Mouse (Mus musculus) liver, adult (tissue): Measurements from ENCODE around the gene Orc5.

Source experiments
- GATA4 ChIP-seq: IDR thresholded peaks from 2 replicates; pipeline ENCODE4 v1.6.1; 2014; ENCODE audit warnings: mild to moderate bottlenecking, low read length; ENCODE audit not compliant: insufficient replicate concordance

The Orc5 gene

DNA sequence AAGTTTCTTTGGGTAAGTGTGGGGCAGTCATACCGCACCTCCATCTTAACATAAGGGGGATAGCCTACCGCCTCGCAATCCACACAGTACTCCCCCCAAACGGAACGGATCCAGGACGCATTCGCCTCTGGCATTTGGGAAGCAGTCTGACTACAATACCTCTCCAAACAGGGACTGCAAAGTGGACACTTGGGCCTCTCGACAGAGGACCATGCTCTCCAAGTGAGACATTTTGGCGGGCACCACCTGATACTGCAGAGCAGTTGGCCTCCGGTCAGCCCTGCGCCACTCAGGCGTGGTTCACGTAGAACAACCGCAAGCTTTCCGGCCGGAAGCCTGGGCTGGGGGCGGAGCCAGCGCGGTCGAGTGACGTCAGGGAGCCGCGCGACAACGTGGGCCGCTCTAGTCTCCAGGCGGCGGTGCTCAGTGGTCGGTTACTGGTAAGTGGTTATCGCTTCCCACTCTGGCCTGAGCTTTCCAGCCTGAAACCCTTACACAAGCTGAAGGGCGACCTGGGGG lies at the start of gene Orc5:
Orc5 (minus strand) TSS at position 397 of the 519 bp plus-strand sequence.
- TF ChIP-seq GATA4 = peak; percentile 60; the same call in 1 of the 2 replicates

DNA sequence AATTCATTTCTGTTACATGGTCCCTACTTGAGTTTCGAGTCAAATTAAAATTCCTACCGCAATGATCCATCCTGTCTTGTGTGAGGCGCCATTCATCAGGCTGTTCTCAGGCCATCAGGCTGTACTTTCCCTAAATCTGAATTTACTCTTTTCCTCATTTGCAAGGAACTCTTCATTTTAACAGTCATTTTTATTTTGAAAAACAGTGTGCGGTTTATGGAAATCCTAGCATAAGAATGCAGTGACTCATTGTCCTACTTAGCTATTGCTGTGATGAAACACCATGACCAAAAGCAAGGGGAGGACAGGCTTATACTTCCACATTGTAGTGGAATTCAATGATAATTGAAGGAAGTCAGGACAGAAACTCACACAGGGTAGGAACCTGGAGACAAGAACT lies 46.8 kb upstream of the Orc5 start:
- no peak for TF ChIP-seq GATA4

DNA sequence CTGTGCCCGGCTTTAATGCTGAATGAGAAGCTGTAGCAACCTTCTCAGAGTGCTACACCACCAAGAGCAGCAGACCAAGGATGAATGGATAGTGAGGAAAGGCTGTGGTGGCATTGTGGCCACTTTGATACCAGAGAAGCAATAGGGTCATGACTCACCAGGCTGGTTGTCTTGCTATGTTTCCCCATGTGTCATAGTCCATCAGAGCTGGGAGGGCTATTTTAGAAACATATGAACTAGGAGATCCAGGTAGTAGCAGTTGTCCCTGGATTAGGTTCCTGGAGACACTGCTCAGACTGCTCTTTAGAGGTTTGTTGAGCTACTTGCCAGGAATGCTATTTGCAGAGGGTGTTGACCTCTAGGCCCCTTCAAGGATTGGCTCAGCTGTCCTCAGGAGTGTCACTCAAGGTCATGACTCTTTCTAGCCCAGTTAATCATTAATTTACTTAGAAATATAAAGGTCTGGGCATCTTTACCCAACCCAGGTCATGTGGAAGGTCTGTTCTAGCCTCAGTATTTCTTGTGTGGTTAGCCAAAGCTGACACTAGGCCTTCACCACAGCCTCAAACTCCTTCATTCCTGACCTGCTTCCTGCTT lies 39.2 kb upstream of the Orc5 start:
- TF ChIP-seq GATA4 = no peak

DNA sequence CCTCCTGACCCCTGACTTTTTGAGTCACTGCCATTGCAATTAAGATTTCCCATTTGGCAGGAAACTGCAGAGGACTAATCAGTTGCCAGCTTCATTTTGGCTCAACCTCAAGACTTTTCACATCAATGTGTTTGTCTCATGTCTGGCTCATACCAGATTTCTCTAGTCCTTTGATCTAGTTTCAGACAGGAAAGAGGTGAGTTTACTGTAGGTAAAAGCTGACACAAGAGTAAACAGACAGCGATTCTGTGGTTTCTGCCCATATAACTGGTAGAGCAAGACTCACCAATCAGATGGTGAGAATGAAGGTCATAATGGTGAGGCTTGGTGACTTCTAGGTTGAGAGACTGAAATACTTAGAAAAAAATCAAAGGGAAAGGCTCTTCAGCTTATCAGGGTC lies 37.3 kb upstream of the Orc5 start:
- peak; percentile 81; the same call in 1 of the 2 replicates for TF ChIP-seq GATA4

DNA sequence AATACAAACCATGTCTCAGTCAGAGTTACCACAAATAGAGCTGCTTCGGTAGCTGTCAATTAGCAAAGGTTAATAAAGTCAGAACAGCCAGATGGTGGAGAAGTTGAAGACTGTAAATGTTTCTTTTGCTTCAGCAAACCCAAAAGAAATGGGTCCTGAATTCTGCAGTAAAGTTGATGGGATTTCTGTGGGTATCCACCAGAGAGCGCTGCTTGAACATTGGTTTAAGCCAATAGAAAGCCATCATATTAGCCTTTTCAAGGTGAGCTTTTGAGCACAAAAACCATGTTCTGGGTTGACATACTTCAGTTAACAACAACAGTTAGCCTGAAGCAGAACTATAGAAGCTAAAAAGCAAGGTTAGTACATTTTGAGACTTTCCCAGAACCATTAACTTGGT lies 34.3 kb upstream of the Orc5 start:
- TF ChIP-seq GATA4 = no peak

DNA sequence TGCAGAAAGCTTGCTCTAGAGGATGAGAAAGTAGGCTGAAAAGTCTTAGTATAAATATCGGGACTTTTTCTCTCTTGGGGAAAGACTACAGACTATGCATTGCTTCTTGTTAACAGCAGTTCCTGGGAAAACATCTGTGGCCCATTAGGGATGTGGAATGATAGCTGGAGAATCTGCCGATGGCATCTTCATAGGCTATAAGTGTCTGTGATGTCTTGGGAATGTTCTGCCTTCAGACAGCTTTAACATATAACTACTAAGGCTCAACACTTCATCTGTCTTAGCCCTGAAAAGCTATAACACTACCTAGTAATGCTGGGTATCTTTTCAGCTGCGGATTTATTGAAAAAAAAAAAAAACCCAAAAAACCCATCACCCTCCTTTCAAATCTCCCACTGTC lies 27.8 kb upstream of the Orc5 start:
- TF ChIP-seq GATA4 = no peak

DNA sequence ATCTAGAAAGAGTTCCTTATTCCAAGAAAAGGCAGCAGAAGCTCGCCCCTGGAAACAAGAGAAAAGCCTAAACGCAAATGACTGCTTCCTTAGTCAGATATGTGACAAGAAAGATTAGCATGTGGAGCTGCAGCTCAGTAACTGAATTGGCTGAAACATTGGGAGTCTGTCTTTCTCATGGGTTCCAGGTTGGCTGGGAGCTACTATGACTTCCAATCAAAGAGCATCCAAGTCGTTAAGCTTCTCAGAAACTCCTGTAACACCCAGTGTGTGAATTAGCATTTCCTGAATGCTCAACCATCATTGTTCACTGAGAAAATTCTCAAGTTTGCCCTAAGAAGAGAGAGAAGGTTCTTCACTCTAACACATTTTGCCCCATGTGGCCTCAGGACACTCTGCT lies 24.5 kb upstream of the Orc5 start:
- no peak for TF ChIP-seq GATA4

DNA sequence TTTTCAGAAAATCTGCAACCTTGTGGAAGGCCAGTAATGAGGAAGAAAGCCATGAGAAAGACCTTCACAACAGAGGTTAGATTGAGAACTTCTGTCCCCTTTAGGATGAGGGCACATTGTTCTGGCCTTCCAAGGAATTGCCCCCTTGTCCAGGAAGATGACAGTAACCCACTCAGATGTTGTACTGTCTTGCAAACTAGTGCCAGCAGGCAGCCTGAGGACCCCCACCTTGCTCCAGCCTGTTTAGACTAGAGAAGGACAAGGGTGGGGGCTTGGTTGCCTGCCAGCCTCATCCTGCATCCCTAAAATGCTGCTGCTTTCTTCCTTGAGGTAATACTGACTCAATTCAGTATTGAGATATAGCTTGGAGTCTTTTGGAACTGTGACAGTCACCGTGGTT lies 23.9 kb upstream of the Orc5 start:
- TF ChIP-seq GATA4 = no peak

DNA sequence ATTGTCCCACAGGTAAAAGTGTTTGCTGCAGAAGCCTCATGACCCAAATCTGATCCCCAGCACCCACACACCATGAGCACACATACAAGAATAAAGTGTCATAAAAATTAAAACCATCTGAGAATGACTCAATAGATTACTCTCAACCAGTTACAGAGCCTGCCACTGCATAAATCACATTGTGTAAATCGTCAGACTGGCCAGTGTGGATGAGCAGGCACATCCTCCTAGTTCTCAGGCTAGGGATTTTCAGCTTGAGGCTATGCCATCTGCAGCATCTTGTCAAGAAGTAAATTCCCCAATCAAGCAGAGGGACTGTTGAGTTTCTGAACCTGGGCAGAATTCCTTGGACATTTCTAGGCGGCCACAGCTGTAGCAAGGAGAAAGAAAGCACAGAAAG lies 23.5 kb upstream of the Orc5 start:
- no peak for TF ChIP-seq GATA4

DNA sequence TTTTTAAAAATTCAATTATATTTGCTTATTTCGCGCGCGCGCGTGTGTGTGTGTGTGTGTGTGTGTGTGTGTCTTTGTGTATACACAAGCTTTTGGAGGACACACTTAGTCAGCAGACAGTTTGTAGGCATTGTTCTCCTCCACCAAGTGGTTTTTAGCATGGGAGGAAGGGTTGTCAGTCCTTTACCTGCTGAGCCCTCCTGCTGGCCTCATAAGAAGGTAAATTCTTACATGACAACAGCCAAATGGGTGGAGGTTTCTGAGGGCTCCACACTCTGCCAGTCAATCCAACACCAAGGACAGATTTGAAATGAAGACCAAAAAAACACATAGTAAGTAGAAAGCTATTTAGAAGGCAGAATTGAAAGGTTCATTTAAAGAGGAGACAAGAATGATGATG lies 22.7 kb upstream of the Orc5 start:
- TF ChIP-seq GATA4 = no peak

DNA sequence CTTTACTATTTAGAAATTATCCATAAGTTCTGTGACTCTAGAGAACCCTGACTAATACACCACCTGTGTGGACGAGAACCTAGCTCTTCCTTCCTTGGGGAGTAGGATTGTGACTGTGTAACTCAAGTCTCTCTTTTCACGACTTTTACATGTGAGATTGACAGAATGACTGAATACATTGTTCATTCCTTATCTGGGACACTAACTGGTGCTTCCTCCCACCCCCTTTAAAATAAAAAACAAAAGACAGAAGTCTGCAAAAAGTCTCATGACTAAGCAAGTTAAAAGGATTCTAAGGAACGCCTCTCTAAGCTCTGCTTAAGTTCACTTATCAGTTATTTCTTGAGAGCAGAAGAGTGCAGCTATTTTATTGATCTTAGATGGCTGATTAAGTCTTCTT lies 22.2 kb upstream of the Orc5 start:
- no peak for TF ChIP-seq GATA4

DNA sequence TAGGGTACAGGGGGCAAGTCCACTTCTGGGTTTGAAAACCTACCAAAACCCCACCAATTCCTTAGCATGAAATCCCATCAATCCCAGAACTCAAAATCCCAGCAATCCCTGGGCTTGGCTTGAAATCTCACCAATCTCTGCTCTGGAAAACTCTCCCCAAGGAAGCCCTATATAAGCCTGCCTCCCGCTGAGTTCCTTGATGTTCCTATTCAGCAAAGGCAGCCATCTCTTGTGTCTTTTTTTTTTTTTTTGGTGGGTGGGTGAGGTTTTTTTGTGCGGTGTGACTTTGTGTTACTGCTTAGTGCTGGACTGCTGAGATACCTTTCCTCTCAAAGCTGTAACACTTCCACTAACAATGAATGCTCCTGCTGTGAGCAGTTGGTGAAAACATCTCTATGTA lies 15.5 kb upstream of the Orc5 start:
- no peak for TF ChIP-seq GATA4

DNA sequence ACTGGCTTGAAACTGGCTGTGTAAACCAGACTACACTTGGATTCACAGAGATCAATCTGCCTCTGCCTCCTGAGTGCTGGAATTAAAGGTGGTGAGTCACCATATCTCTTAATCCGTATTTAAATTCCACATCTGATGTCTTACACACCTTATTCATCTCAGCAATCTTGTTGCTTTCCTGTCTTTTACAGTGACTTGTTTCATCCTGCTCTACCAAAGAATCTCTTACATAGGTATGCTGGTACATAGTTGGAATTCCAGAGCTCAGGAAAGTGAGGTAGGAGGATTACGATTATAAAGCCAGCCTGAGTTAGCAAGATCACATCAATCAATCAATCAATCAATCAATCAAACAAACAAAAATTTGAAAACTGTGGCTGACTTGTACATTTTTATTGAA lies 9.6 kb upstream of the Orc5 start:
- TF ChIP-seq GATA4 = no peak

DNA sequence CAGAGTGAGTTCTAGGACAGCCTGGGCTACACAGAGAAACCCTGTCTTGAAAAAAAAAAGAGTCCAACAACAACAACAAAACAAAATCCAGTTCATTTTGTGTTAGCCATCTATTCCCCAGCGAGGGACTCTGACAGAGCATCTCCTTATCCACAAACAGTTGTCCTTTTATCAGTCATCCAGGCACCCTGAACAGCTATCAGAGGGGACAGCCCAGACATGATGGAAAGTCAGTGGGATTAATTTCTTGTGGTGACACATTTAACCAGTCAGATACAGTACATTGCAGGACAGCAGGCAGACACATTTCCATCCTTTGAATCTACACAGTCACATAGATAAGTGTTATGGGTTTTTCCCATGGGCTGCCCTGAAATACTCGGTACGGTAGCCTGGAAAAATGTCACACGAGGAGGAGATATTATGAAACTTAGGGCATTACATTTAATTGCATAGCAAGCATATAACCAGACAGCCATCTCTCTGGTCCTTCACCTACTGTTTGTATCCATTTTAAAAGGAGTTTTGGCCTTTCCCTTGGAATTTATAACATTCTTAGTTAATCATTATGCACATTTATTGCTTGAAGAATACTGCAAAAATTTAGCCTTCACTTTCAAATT lies 7.4 kb upstream of the Orc5 start:
- no peak for TF ChIP-seq GATA4

DNA sequence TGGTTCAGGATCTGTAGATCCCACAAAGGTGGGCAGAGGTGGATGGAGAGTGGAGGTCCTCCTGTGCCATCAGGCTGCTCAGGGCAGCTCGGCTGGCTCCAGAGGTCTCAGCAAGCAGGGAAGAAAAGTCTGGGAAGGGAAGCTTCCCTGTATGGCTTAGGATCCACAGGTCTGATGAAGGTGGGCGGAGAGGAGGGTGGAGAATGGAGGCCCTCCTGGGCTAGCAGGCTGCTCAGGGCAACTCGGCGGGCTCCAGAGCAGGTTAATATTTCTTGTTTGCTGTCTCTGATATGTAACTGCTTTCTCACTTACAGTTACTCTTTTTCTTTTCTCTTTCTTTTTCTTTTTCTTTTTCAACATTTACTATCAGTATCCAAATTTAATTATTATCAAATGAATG lies 6.5 kb upstream of the Orc5 start:
- TF ChIP-seq GATA4 = no peak

DNA sequence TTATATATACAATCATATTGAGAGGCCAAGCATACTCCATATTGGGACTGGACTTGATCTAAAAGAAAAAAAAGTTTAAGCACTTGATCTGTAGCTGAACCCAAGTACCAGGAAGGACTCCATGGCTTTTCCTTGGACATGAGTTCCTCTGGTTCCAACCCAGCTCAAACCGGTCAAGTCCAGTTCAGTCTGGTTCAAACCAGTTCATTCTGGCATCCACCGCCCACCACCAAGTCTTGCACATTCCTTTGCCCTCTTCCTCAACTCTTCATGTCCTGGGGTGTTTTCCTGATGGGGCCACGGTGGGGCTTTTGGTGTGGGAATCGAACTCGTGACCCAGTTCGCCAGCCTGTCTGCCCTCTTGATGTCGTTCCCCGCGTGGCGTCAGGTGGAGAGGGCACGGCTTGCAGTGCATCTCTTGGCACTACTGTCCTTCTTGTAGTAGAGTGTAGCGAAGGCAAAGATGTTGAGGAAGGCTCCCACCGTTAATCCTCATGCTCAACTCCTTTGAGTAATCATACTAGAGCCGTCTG lies 2.1 kb upstream of the Orc5 start:
- TF ChIP-seq GATA4 = no peak

DNA sequence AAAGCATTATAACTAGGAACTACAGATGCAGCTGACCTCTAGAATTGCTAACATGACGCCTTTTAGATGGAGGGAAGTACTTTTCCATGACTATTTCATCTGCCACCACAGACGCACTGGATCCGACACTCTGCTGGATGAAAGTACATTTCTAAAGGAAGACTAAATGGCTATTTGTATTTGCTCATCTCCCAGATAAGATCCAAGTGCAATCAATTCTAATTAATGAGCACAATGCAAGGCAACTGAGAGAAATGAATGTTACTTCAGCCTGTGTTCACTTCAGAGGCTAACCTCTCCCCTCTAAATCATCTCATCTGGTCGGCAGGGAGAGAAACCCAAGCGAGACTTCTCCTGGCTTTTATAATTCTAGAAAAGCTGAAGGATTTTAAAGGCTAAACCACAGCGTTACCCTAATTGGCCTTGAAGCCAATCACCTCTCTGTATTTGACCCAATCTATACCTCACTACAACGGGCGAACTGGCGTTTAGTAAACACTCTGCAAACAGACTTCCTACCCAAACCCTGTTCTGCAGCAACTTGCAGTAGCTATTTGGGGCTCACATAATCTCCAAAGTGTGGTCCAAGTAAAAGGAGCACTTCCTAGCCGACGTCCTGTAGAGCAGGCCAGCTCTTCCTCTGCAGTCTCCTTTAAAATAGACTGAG lies 730 bp downstream of the Orc5 start:
- TF ChIP-seq GATA4 = no peak
